Mouse (Mus musculus) heart, adult 18-20 months (tissue): ENCODE measurements at regions not wholly inside any gene's neighbourhood (a gene's known extent, or its start where the extent isn't known, plus 50 kb on each side); places are given as distances from the start of the nearest gene placed in this dataset.
A peak's percentile ranks its signal among the peaks of the same experiment; 100 is the strongest.

ENCODE experiments used
- DNase-seq, 2 experiments: peaks; one replicate each; pipeline ENCODE4 v3.0.0; 2021 to 2022; ENCODE audit warnings: mixed read lengths in 1 of 2

- DNase-seq = no peak
Measured at GRCm38 (mm10) chr2:75510223-75510622, 148.8 kb upstream of the Hnrnpa3 start.

- no peak for DNase-seq
Measured at GRCm38 (mm10) chr2:75512422-75513170, 146.5 kb upstream of the Hnrnpa3 start.

GRCm38 (mm10) chr2:75514171-75514570 is 144.9 kb upstream of the Hnrnpa3 start:
- DNase-seq = no peak

GRCm38 (mm10) chr2:75516223-75516622 is 142.8 kb upstream of the Hnrnpa3 start:
- no peak for DNase-seq

GRCm38 (mm10) chr2:75517096-75517495 is 142.0 kb upstream of the Hnrnpa3 start:
- DNase-seq = no peak

- no peak for DNase-seq
Measured at GRCm38 (mm10) chr2:75518607-75519006, 140.5 kb upstream of the Hnrnpa3 start.

GRCm38 (mm10) chr2:75525562-75525961 is 133.5 kb upstream of the Hnrnpa3 start:
- no peak for DNase-seq

- DNase-seq = no peak
Measured at GRCm38 (mm10) chr2:75528706-75529105, 130.4 kb upstream of the Hnrnpa3 start.

GRCm38 (mm10) chr2:75538114-75538513 is 120.9 kb upstream of the Hnrnpa3 start:
- no peak for DNase-seq

GRCm38 (mm10) chr2:75539726-75540125 is 119.3 kb upstream of the Hnrnpa3 start:
- no peak for DNase-seq

GRCm38 (mm10) chr2:75542331-75542730 is 116.7 kb upstream of the Hnrnpa3 start:
- DNase-seq = no peak

- DNase-seq = peak; percentile 24 to 58
Measured at GRCm38 (mm10) chr2:75542781-75543180, 116.3 kb upstream of the Hnrnpa3 start.

GRCm38 (mm10) chr2:75545971-75546370 is 113.1 kb upstream of the Hnrnpa3 start:
- no peak for DNase-seq

GRCm38 (mm10) chr2:75555676-75556075 is 103.4 kb upstream of the Hnrnpa3 start:
- no peak for DNase-seq

- no peak for DNase-seq
Measured at GRCm38 (mm10) chr2:75556744-75557143, 102.3 kb upstream of the Hnrnpa3 start.

GRCm38 (mm10) chr2:75557392-75557791 is 101.7 kb upstream of the Hnrnpa3 start:
- DNase-seq = no peak

GRCm38 (mm10) chr2:75559920-75560319 is 99.1 kb upstream of the Hnrnpa3 start:
- no peak for DNase-seq

GRCm38 (mm10) chr2:75563253-75563913 is 95.7 kb upstream of the Hnrnpa3 start:
- peak in 1 of 2 experiments; percentile 20 for DNase-seq

GRCm38 (mm10) chr2:75564809-75565208 is 94.3 kb upstream of the Hnrnpa3 start:
- DNase-seq = no peak

- no peak for DNase-seq
Measured at GRCm38 (mm10) chr2:75567131-75567530, 91.9 kb upstream of the Hnrnpa3 start.

- no peak for DNase-seq
Measured at GRCm38 (mm10) chr2:75569756-75570155, 89.3 kb upstream of the Hnrnpa3 start.

- DNase-seq = no peak
Measured at GRCm38 (mm10) chr2:75570246-75570645, 88.8 kb upstream of the Hnrnpa3 start.

- DNase-seq = peak; percentile 88 to 92
Measured at GRCm38 (mm10) chr2:75584975-75585374, 74.1 kb upstream of the Hnrnpa3 start.

GRCm38 (mm10) chr2:75588572-75588971 is 70.5 kb upstream of the Hnrnpa3 start:
- DNase-seq = peak; percentile 71 to 87
